Mouse (Mus musculus) embryonic fibroblast, embryonic 13.5 days (primary cell): ENCODE measurements around the gene Synpr.

Experiments used
- CTCF ChIP-seq: IDR thresholded peaks from 2 replicates; pipeline ENCODE4 v1.5.1; 2011; ENCODE audit warnings: mild to moderate bottlenecking, control low read depth, low read length, moderate library complexity, borderline replicate concordance; ENCODE audit not compliant: insufficient read depth
- POLR2A ChIP-seq: IDR thresholded peaks from 2 replicates; pipeline ENCODE4 v1.6.1; 2011; ENCODE audit warnings: low read depth, mild to moderate bottlenecking, control low read depth, low read length, moderate library complexity

- TF ChIP-seq POLR2A (no peak), CTCF (no peak)
Measured at GRCm38 (mm10) chr14:13314323-13314722, 29.7 kb downstream of the Synpr start.
